Mouse (Mus musculus): ENCODE data around the gene Rad50.

The Rad50 gene

DNA sequence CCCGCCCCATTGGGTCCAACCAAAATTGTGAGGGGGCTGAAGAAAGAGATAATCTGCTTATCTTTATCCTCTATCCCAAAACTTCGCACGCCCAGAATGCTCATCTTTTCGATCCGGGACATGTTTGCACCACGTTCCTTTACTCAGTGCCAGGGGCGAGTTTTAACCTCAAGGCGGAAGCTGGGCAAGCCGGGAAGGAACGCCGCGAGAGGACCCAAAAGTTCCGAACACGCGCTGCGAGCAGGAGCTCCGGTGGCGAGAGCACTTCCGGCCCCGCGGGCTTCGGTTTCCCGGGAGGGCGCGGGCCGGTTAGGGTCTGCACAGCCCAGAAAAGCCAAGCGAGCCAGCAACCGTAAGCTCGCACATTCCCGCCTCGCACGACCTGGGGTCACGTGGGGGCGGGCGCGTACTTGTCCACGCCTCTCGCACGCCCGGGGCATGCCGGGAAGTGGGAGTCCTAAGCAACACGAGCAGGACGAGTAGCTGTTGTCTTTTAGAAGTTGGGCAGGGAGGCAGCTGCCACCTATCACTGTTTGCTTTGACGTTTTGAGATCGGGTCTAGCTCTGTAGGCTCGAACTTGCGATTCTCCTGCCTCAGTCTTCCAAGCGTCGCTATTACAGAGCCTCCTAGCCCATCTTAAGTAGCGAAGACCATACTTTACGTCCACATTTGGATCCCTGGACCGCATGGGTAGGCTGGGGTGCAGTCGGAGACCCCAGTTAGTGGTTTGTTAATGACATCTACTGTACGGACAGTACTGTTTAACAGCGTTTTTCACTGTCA, at the start of gene Rad50:
Gene Rad50, minus strand, starts transcription at position 386 of the 784 bp plus-strand sequence.
- peak; percentile 95 for DNase-seq (ENCODE audit: low read depth, low spot score)

DNA sequence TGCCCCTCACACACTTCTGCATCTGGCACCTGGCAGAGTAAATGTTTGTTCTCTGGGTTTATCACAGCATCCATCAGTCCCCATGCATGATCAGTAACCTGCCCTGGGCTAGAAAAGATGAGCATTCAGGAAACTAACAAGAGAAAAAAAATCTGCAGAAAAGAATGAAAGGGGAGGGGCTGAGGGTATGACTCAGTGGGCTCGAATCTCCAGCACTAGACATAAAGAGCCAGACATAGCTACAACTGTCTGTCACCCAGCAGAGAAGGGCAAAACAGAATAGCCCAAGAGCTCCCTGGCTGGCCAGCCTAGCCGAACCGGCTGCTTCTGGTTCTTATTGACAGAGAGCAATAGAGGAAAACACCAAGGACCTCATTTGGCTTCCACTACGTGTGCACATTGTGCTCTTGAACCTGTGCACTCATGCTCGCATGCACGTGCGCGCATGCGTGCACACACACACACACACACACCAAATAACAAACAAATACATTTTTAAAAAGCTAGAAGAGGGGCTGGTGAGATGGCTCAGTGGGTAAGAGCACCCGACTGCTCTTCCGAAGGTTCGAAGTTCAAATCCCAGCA, 48.0 kb upstream of the Rad50 start:
- no peak for DNase-seq (ENCODE audit: low read depth, low spot score)

DNA sequence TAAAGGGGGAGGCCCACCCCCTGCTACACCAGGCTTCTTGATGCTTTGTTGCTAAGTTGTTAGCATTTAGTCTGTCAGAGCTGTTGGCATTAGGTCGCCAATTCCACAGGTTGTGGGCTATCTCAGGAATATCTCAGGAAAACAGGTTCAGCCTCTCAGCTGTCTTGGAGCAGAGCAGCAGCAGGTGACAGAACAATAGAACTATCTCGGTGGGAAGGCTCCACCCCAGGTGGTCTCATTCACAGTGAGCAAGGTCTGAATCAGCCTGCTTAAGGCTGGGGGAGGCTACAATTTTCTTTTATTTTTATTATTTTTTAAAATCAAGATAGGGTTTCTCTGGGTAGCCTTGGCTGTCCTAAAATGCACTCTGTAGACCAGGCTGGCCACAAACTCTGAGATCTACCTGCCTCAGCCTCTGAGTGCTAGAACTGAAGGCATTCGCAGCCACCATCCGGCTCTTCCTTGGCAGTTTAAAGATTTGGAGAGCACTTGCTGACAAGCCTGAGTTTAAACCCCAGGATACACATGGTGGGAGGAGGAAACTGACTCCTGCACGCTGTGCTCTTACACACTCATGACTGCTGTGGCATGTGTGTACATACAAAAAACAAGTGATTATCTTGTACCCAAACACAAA, 42.7 kb upstream of the Rad50 start:
- DNase-seq (ENCODE audit: low read depth, low spot score) = no peak

DNA sequence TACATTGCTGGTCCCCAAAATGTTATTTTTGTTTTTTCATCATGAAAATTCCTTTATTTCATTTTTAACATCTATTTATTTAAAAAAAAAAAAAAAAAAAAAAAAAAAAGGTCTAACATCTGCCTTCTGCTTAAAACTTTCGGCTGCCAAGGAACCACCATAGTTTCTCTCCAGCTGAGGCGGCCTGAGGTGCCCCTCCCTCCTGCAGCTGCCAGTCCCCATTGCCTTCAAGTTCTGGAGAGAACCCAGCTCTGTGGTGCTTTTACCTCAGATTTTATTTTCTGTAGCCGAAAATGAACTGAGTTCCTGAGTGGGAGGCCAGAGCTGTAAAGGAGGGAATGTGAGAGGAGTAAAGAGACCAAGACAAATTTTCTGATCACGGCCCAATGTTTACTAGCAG, 42.2 kb upstream of the Rad50 start:
- no peak for DNase-seq (ENCODE audit: low read depth, low spot score)

DNA sequence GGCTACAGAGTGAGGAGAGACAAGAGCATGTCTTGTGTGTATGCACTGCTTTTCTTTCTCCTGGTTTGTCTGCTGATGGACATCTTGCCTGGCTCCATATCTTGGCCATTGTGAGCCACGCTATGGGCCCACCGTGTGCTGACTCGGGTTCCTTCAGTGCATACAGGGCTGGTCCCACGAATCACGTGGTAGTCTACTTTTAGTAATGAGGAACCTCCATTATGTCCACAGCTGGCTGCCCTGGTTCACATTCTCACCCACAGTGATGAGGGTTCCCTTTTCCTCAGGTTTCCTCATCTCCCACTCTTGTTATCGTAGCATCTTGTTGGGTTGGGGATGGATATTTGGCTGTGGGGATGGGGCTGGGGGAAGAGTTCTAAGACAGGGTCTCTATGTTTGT, 41.5 kb upstream of the Rad50 start:
- DNase-seq (ENCODE audit: low read depth, low spot score) = no peak

DNA sequence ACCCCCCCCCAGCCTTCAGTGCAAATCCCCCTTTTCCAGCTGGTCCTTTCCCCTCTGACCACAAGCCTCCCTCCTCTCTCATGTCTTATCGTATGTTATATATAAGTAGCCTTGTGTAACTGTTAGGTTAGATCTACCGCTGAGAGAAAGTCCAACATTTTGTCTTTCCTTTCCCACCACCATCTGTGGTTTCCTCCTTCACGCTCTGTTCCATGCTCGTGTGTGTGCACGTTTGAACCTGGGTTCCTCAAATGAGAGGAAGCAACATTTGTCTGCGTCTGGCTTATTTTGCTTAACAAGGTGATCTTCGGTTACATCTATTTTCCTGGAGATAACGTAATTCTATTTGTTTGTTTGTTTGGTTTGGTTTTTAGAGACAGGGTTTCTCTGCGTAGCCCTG, 40.9 kb upstream of the Rad50 start:
- DNase-seq (ENCODE audit: low read depth, low spot score) = no peak

DNA sequence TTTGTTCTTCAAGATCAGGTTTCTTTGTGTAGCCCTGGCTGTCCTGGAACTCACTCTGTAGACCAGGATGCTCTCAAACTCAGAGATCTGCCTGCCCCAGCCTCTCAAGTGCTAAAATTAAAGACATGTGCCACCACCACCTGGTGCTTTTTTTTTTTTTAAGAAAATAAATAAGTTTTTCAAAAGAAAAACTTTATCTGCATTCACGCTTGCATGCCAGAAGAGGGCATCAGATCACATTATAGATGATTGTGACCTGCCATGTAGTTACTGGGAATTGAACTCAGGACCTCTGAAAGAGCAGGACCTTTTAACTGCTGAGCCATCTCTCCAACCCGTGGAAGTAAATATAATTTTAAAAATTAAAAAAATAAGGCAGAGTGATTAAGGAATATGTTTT, 38.1 kb upstream of the Rad50 start:
- no peak for DNase-seq (ENCODE audit: low read depth, low spot score)

DNA sequence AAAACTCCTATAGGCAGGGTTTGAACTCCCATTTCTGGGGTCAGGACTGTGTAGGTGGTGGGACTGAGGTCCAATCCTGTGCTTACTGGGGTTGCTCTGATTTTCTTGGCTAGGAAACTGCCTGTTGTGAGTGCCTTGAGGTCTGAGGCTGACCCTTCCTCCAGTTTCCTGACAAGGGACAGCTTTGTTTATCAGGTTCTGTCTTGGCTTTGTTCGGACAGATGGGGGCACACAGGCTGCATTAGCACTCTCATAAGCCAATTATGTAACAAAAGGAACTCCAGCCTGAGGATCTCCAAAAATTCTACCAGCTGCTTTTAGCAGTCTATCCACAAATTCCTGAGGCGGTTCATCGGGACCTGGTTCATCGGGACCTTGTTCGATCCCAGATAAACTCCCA, 35.2 kb upstream of the Rad50 start:
- DNase-seq (ENCODE audit: low read depth, low spot score) = peak; percentile 43

DNA sequence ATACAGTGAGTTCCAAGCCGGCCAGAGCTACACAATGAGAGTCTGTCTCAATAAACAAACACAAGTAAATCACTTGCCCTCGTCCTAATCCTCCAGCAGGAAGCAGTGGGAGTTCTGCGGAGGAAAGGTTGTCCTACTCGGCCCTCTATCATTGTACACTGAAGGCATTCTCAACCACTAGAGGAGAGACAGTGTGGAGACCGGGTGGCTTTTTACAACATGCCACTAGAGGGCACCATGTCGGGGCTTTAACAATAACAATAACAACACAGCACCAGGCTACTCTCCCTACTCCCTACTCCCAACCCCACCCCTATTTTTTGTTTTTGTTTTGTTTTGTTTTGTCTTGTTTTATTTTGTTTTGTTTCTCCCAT, 30.4 kb upstream of the Rad50 start:
- peak; percentile 67 for DNase-seq (ENCODE audit: low read depth, low spot score)

DNA sequence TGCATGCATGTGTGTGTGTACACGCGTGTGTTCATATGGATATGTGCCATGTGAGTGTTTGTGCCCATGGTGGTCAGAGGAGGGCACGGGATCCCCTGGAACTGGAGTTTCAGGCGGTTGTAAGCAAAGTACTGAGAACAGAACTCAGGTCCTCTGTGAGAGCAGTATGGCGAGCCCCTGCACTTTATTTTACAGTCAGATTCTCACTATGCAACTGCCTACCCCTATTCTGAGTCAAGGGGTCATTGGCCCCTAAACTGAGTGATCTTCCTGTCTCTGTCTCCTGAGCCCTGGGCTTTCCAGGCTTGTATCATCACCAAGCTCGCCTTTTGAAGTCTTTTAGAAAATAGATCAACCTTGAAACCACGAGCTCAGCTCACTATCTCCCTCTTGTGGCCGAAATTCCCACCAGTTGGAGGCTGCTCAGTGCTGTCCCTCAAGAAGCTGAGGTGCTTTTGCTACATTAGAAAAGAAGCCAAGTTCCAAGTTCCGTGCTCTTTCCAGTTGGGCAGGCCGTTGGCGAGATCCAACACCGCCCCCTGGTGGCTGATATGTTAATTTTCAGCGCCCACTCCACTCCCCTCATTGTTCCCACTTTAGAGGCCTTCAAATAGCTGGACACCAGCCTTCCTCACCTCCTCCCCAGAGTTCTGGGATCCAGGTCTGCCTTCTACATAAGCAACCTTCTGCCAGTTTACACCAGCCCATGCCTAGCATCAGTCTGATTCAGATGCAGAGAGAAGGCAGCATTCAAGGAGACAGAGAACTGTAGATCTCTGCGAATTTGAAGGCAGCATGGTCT, 29.9 kb upstream of the Rad50 start:
- DNase-seq (ENCODE audit: low read depth, low spot score) = peak; percentile 87

DNA sequence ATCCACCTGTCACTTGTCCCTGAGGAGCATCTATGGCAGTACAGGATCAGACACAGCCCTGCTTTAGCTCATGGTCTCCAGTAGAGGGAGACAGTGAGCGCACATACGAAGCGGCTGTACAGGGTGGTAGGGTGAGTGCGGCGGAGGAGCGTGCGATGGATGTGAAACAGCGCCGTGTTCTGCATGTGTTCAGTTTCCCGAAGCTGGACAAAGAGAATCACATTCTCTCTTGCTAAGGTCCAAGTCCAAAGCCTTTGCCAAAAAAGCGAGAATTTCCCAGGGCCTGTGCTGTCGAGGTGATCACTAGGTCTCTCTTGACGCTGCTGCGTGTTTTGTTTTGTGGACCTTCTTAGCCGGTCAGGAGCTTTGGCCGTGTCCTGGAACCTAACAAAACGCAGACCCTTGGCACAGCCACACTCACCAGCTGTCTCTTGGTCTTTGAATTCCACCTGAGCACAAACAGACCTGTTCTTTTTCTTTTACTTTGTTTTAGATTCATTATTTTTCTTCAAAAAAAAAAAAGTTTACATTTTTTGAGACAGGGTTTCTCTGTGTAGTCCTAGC, 28.6 kb upstream of the Rad50 start:
- peak; percentile 90 for DNase-seq (ENCODE audit: low read depth, low spot score)

DNA sequence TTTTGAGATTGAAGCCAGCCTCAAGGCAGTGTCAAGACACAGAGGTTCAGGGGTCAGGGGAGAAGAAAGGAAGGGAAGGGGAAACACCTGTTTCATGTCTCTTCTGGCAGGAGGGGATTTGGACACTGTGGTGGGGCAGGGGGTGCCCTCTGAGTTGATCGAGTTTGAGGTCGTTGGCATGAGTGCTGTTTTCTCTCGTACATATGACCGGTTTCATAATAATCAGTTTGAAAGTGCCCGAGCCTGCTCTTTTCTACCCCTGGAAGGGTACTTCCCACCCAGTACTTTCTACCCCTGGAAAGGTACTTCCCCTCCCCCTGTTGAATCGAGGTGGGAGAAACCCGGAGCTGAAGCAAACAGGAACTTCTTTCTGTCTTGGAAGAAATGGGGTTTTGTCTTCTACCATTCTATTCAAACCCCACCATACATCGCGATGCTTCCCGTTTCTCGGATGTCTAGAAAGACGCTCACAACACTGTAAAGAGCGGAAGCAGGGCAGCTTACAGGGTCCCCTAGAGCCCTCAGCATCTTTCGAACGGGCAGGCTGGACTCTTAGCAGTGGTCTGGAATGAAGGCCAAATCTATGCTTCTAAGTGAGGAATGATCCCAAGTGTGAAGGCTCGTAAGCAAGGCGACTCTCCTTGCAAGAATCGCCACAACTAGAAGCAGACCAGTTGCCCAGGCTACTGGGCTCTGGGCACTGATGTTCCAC, 28.0 kb upstream of the Rad50 start:
- no peak for DNase-seq (ENCODE audit: low read depth, low spot score)

DNA sequence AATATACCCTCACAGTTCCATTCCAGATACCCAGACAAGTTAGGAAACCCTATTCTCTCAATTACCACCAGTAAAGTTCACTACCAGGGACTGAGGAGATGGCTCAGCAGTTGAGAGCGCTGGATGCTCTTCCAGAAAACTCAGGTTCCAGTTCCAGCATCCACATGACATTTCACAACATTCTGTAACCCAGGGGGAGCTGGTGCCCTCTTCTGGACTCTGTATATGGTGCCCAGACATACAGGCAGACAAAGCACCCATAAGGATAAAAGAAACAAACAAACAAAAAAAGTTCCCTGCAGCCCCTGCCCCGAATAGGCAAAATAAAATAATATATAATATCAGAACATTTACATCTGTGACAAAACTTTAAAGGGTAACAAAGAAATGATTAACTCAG, 27.3 kb upstream of the Rad50 start:
- no peak for DNase-seq (ENCODE audit: low read depth, low spot score)

DNA sequence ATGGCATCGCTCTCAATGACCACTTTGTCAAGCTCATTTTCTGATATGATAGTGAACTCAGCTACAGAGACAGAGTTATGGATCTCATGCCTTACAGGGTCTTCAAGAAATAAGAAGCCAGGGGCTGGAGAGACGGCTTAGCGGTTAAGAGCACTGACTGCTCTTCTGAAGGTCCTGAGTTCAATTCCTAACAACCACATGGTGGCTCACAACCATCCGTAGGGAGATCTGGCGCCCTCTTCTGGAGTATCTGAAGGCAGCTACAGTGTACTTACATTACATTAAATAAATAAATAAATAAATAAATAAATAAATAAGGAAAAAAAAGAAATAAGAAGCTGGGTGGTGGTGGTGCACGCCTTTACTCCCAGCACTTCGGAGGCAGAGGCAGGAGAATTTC, 26.7 kb upstream of the Rad50 start:
- DNase-seq (ENCODE audit: low read depth, low spot score) = peak; percentile 19

DNA sequence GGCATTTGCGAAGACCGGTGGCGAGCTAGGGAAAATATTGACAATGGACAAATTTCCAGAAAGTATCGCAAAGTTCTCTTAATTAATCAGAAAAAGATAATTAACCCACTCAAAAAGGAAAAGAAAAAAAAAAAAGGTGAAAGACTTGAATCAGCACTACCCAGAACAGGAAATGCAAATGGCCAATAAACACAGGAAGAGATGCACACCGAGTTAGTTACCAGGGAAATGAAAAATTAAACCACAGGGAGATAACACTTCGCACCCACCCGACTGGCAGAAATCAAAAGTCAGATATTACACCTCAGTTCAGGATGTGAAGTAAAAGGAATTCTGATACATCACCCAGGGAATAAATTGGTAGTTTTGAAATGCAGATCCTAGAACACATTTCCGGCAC, 25.1 kb upstream of the Rad50 start:
- DNase-seq (ENCODE audit: low read depth, low spot score) = no peak

DNA sequence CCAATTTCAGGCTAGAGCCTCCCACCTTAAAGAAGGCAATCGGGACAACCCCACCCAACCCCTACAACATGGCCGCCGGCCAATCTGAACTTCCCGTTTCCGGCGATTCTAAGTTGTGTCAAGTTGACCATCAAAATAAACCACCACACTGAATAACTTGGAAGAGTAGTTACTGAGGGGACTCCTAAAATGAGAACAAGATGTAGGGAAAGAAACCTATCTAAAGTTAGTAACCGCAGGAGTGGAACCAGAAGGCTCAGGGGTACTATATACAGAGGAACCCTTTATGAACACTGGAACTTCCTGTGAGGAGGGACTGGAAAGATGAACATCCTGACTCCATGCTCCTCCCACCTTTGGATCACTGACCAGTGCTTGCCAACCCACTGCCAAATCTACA, 24.3 kb upstream of the Rad50 start:
- no peak for DNase-seq (ENCODE audit: low read depth, low spot score)

DNA sequence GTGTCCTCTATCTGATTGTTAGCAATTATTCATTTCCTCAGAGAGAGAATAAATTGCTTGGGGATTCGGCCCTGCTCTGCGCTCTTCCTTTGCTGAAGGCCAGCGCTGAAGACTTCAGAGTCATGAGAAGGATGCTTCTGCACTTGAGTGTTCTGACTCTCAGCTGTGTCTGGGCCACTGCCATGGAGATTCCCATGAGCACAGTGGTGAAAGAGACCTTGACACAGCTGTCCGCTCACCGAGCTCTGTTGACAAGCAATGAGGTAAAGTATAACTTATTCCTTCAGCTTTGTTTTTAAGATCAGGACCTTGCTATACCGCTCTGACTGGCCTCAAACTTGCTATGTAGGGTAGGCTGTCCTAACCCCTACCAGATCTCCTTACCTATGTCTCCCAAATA, 13.6 kb upstream of the Rad50 start, which contains the start of gene Il5:
Gene Il5, plus strand, starts transcription at position 80 of the 400 bp plus-strand sequence.
- DNase-seq (ENCODE audit: low read depth, low spot score) = no peak

DNA sequence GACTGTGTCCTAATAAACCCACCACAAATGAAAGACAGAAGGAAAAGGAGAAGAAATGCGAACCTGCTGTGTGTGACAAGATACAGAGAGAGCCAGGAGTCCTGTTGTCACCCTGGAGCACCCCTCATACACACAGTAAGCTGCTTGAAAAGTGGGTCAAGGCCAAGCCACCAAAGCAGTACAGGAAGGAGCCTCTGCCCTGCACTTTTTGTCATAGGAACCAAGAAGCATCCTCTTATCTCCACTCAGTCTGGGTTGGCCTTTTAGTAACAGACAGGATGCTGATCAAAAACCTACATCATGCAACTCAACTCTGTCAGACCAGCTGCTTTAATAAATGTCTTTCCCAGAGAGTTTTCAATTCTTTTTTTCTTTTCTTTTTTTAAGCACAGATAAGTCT, 12.6 kb upstream of the Rad50 start:
- no peak for DNase-seq (ENCODE audit: low read depth, low spot score)

DNA sequence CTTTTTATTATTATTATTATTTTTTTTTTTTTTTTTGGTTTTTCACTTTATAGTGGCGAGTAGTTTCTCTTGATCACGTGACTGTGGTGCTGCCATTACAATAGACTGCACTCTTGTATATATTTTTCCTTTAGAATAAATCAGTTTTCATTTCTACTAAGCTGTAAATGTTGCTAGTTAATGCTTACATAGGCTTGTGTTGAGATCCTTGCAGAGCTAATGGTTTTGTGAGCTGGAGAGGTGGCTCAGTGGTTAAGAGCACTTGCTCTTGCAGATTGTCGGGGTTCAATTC, 545 bp upstream of the Rad50 start:
- no peak for DNase-seq (ENCODE audit: low read depth, low spot score)

DNA sequence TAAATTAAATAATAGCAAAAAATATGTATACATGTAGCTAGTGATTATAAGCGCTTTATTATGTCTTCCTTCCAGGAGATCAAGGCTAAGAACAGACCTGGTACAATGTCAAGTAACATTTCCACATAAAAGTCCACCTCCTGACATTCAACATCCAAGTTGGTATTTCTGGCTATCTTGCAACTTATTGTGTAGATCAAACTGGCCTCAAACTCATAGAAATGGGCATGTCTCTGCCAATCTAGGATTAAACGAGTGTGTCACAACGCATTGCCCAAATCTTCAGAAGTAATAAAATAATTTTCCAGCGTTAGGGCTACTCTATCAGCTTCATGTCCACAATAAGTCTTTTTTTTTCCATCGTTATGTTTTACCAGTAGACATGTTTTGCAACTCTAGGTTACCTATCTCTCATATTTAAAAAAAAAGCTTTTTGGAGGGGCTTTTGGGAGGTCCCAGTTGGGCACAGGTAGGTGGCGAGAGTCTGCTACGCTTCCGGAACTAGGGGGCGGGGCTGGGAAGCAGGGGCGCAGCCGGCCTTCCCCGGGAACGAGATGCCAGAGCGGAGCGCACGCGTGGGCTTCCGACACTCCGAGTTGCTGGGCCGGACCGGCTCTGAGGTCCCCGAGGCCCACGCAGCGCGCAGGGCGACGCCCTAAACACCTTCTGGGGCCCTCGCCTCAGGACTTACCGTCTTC, 734 bp downstream of the Rad50 start:
- peak; percentile 53 for DNase-seq (ENCODE audit: low read depth, low spot score)

DNA sequence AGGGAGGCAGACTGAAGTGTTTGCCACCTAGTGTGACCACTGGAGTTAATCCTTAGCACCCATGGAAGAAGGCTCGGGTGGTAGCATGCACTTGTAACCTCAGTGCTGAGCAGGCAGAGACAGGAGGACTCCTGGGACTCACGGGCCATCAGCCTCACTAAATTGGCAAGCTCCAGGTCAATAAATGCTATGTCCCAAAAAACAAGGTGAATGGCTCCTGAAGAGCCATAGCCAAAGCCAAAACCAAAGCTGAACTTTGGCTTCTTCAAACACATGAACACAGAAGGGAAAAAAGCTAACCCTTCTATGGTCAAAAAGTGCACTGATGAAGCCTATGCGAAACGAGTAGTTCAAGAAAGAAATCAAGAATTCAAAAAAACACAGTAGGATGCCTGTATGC, 7.8 kb downstream of the Rad50 start:
- no peak for DNase-seq (ENCODE audit: low read depth, low spot score)

Measured in brain, adult 2 months (tissue).